Mouse (Mus musculus): ENCODE measurements around the gene Macrod1. TPM values are rescaled to one million over a fixed set of nuclear protein-coding genes. Genes with fewer than 3 reads are reported as not detected.
"Not testable (repeated sequence)": the region's sequence is repeated elsewhere in the genome, so short reads cannot be mapped to it uniquely, and the experiment has no call there.

Macrod1 gene
- polyA plus RNA-seq, 1 experiment from 2014 or later: 2.9 TPM

DNA sequence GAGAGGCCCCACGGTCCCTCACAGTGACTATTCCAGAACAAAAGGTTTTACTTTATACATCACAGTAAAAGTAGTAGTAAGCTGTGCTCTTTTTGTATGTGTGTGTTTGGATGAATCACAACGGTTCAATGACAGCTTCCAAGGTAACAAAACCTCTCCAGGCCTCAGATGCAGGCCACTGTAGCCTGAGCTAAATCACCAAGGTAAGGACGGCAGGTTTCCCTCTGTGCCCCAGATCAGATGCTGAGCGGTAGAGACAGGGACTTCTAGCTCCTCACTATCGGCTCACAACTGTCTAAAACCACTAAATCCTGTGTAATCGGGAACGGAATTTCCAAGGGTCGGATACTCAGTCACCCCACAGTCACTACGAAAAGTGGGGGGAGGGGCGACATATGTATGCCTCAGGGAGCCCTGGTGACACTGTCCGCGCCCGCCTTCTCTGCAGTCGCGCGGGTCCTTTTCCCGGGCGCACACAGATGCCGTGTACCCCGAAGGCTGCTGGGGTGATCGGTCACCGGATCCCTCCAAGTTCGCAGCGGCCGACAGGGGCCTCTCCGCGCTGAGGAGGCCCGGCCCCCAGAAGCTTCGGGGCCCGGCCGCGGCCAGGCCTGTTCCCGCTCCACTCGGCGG, 17.4 kb upstream of the Macrod1 start:
- H3K27me3 ChIP-seq: no peaks in the 10 kb centered on the region
- H3K4me2 ChIP-seq (replicated peaks): peak overlapping the region; percentile 79
- H3K36me3 ChIP-seq: peaks cover 16% of the 10 kb centered on the region
- peak overlapping the region; percentile 92 for H3K27ac ChIP-seq
- H3K4me1 ChIP-seq (replicated peaks): peaks cover 33% of the 10 kb centered on the region
- 2% methylated on average over 34 of the region's 35 CpGs for WGBS
- ATAC-seq: no peak
- H3K9me3 ChIP-seq: no peaks in the 10 kb centered on the region
- peak overlapping the region; percentile 96 for H3K9ac ChIP-seq (replicated peaks)
- peak overlapping the region; percentile 95 for H3K4me3 ChIP-seq (replicated peaks)

- Histone ChIP-seq H3K9me3 (no peaks in the 10 kb centered on the region), H3K27ac (peak within 1 kb of the TSS; percentile 95), H3K9ac (replicated peaks) (peak within 1 kb of the TSS; percentile 96), H3K36me3 (peaks cover 9% of the 10 kb centered on the region), H3K4me2 (replicated peaks) (peak within 1 kb of the TSS; percentile 88), H3K27me3 (no peaks in the 10 kb centered on the region), H3K4me1 (replicated peaks) (peaks cover 33% of the 10 kb centered on the region), H3K4me3 (replicated peaks) (peak within 1 kb of the TSS; percentile 95)
- peak; percentile 99 for ATAC-seq
- WGBS: under 1% methylated on average over 49 of the region's 49 CpGs
Measured at GRCm38 (mm10) chr19:7039841-7040636, 16.6 kb upstream of the Macrod1 start, which contains the start of gene Stip1. Gene Stip1 (minus strand): TSS chr19:7039967.

- WGBS: 23% methylated on average over 13 of the region's 13 CpGs
- no peak; the same call in 1 of the 2 replicates for ATAC-seq
- peak overlapping the region; percentile 95 for H3K27ac ChIP-seq
- no peaks in the 10 kb centered on the region for H3K9me3 ChIP-seq
- H3K27me3 ChIP-seq: no peaks in the 10 kb centered on the region
- H3K4me1 ChIP-seq (replicated peaks): peaks cover 33% of the 10 kb centered on the region
- H3K36me3 ChIP-seq: peaks cover 3% of the 10 kb centered on the region; the same call in 1 of the 2 replicates
- H3K9ac ChIP-seq (replicated peaks): peak overlapping the region; percentile 79
- peak overlapping the region; percentile 88 for H3K4me2 ChIP-seq (replicated peaks)
- peak overlapping the region; percentile 54 for H3K4me3 ChIP-seq (replicated peaks)
Measured at GRCm38 (mm10) chr19:7040637-7041130, 15.9 kb upstream of the Macrod1 start.

DNA sequence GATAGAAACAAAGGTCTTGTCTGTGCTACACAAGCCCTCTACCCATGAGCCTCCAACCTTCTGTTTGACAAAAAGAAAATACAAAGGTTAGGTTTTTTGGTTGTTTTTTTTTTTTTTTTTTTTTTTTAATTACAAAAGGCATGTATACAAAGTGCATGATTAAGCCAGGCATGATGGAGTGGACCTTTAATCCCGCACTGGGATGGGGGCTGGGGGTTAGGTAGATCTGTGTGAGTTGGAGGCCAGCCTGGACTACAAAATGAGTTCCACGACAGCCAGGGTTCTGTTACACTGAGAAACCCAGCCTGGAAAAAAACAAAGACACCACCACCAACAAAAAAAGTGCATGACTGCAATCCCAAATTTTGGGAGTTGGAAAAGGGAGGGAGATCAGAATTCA, 15.4 kb upstream of the Macrod1 start:
- Histone ChIP-seq H3K27ac (no peak overlapping the region), H3K9ac (replicated peaks) (no peak overlapping the region), H3K4me1 (replicated peaks) (peaks cover 32% of the 10 kb centered on the region), H3K27me3 (no peaks in the 10 kb centered on the region), H3K4me3 (replicated peaks) (no peak overlapping the region), H3K4me2 (replicated peaks) (peak overlapping the region; percentile 88; the same call in 1 of the 2 replicates), H3K9me3 (no peaks in the 10 kb centered on the region), H3K36me3 (0 out of 2 replicates have a peak, but pooled peaks cover 3% of the 10 kb centered on the region)
- ATAC-seq: no peak
- WGBS: 91% methylated on average over 2 of the region's 2 CpGs

DNA sequence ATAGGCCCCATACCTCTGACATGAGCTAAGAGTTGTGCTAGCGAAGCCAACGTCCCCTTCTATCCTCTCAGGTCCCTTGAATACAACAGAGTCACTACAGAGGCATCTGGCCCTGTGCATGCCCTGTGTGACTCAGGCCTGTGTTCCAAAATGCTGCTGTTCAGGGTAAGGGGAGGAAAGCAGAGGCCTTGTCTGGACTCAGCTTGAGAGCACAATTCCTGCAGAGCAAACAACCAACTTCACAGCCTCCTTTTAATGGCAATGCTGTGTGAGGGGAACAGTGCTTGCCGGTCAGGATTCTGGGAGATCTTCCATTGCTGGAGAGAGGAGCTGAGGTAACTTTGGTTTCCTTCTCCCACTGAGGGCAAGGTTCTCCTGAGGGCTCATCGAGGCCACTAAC, 12.3 kb upstream of the Macrod1 start:
- ATAC-seq: no peak
- Histone ChIP-seq H3K4me2 (replicated peaks) (no peak overlapping the region), H3K4me3 (replicated peaks) (no peak overlapping the region), H3K9me3 (no peaks in the 10 kb centered on the region), H3K27ac (no peak overlapping the region), H3K4me1 (replicated peaks) (peaks cover 5% of the 10 kb centered on the region), H3K9ac (replicated peaks) (no peak overlapping the region), H3K27me3 (no peaks in the 10 kb centered on the region), H3K36me3 (no peaks in the 10 kb centered on the region)
- WGBS: 73% methylated on average over 4 of the region's 4 CpGs

GRCm38 (mm10) chr19:7044706-7045105, 11.9 kb upstream of the Macrod1 start:
- WGBS: 50% methylated on average over 4 of the region's 4 CpGs
- H3K4me3 ChIP-seq (replicated peaks): no peak overlapping the region
- peaks cover 5% of the 10 kb centered on the region for H3K4me1 ChIP-seq (replicated peaks)
- H3K27me3 ChIP-seq: no peaks in the 10 kb centered on the region
- H3K9me3 ChIP-seq: no peaks in the 10 kb centered on the region
- no peak overlapping the region for H3K27ac ChIP-seq
- no peak overlapping the region for H3K4me2 ChIP-seq (replicated peaks)
- no peak for ATAC-seq
- H3K9ac ChIP-seq (replicated peaks): no peak overlapping the region
- H3K36me3 ChIP-seq: no peaks in the 10 kb centered on the region

DNA sequence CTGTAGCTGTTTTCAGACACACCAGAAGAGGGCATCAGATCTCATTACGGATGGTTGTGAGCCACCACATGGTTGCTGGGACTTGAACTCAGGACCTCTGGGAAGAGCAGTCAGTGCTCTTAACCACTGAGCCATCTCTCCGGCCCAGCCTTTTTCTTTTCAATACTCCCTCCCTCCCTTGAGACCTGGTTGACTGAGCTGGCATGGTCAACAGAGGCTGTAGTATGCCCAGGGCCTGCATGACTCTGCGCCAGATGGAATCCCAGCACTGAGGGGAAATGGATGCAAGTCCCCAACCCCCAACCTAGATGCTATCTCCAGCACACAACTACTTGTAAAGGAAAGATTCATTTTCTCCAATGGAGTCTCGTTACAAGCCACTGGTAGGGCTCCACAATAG, 3.2 kb upstream of the Macrod1 start:
- peaks cover 23% of the 10 kb centered on the region for H3K4me1 ChIP-seq (replicated peaks)
- not testable (repeated sequence) for H3K27ac ChIP-seq; H3K36me3 ChIP-seq; H3K9ac ChIP-seq (replicated peaks); H3K9me3 ChIP-seq; H3K4me2 ChIP-seq (replicated peaks); ATAC-seq; H3K4me3 ChIP-seq (replicated peaks)
- H3K27me3 ChIP-seq: peaks cover 31% of the 10 kb centered on the region
- 79% methylated on average over 4 of the region's 4 CpGs for WGBS

DNA sequence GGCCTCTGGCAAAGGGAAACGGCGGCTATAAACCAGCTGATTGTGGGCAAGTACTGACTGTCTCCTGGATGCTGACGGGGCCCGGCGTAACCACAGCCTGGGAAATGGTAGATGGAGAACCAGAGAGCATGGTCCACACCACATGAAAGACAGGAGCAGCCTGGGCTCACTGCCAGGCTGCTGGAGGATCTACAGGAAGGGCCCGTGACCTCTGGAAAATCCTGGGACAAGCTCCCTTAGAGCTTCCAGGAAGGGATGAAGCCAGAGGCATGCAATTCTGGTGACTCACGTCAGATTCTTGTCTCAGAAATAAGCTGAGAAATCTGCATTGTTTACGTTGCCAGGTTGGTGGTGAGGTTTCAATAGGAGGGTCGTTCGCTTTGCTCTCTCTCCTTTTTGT, 1.8 kb upstream of the Macrod1 start:
- WGBS: 73% methylated on average over 10 of the region's 10 CpGs
- Histone ChIP-seq H3K27me3 (peaks cover 44% of the 10 kb centered on the region), H3K4me3 (replicated peaks) (no peak overlapping the region), H3K4me1 (replicated peaks) (peaks cover 26% of the 10 kb centered on the region), H3K27ac (no peak overlapping the region), H3K9ac (replicated peaks) (no peak overlapping the region), H3K4me2 (replicated peaks) (no peak overlapping the region), H3K36me3 (no peaks in the 10 kb centered on the region), H3K9me3 (no peaks in the 10 kb centered on the region)
- no peak for ATAC-seq

DNA sequence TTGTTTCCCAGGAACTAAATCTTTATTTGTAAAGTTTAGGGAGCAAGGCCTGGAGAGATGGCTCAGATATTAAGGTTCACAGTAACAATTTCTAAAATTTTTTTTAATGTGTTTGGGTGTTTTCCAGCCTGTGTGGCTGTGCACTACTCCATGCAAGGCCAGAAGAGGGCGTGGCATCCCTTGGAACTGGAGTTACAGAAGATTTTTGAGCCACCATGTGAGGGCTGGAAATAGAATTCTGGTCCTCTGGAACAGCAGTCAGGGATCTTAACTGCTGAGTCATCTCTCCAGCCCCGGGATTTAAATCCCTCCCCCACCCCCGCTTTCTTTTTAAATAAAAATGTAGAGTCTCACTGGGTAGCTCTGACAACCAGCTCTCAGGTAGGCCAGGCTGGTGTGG, 1.4 kb upstream of the Macrod1 start:
- Histone ChIP-seq H3K4me2 (replicated peaks) (no peak overlapping the region), H3K36me3 (no peaks in the 10 kb centered on the region), H3K27ac (no peak overlapping the region), H3K9me3 (no peaks in the 10 kb centered on the region), H3K4me3 (replicated peaks) (no peak overlapping the region), H3K4me1 (replicated peaks) (peaks cover 26% of the 10 kb centered on the region), H3K9ac (replicated peaks) (no peak overlapping the region), H3K27me3 (peaks cover 48% of the 10 kb centered on the region)
- 39% methylated on average over 3 of the region's 3 CpGs for WGBS
- no peak for ATAC-seq

GRCm38 (mm10) chr19:7057126-7057721, 614 bp downstream of the Macrod1 start:
- no peak overlapping the region for H3K27ac ChIP-seq
- peak; percentile 49 for ATAC-seq
- no peaks in the 10 kb centered on the region for H3K9me3 ChIP-seq
- peaks cover 53% of the 10 kb centered on the region for H3K27me3 ChIP-seq
- no peaks in the 10 kb centered on the region for H3K36me3 ChIP-seq
- peak overlapping the region; percentile 67 for H3K4me3 ChIP-seq (replicated peaks)
- peak overlapping the region; percentile 99 for H3K4me2 ChIP-seq (replicated peaks)
- peak overlapping the region; percentile 65 for H3K9ac ChIP-seq (replicated peaks)
- peaks cover 26% of the 10 kb centered on the region for H3K4me1 ChIP-seq (replicated peaks)
- 5% methylated on average over 16 of the region's 16 CpGs for WGBS

DNA sequence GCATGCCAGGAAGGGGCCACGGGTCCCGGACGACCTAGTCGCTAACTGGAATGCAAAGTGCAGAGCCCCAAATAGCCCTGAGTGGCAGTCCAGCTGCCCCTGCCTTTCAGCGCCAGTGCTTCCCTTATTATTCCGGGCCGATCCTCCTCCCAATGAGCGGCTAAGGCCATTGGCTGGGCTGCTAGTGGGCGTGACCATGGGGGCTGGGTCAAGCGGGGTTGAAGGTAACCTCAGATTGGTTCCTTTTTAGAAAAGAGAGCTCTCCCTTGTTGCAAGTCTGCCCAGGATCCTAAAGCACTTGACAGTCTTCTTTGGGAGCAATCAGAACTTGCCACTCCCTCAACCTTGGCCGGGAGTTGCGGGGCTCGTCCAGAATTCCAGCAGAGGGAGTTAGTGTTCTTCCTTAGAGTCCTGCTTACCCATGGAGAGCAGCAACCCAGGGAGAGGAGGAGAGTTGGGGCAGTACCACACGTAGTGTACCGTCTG, 1.2 kb downstream of the Macrod1 start:
- Histone ChIP-seq H3K9me3 (no peaks in the 10 kb centered on the region), H3K36me3 (no peaks in the 10 kb centered on the region), H3K27me3 (peaks cover 53% of the 10 kb centered on the region), H3K9ac (replicated peaks) (no peak overlapping the region), H3K4me1 (replicated peaks) (peaks cover 26% of the 10 kb centered on the region), H3K27ac (no peak overlapping the region), H3K4me3 (replicated peaks) (peak overlapping the region; percentile 67), H3K4me2 (replicated peaks) (peak overlapping the region; percentile 99)
- peak; percentile 64 for ATAC-seq
- 0% methylated on average over 15 of the region's 15 CpGs for WGBS

DNA sequence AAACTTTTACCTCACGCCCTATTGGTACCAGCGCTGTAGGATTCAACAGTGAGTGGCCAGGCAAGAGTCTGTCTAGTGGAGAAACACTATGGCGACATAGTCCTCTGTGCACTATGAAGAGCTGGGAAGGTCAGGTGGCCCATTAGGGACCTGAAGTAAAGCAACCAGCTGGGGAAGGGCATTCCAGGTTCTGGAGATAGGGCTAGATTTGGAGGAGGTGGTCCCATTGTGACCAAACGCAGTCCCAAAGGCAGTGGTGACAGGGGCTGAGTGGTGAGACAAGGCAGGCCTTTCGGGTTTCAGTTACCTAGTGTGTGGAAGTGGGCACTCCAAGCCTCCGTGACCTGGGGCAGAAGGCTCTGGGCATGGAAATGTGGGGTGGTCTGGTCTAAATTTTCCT, 1.9 kb downstream of the Macrod1 start:
- Histone ChIP-seq H3K9me3 (no peaks in the 10 kb centered on the region), H3K27me3 (peaks cover 53% of the 10 kb centered on the region), H3K4me2 (replicated peaks) (peak overlapping the region; percentile 99), H3K4me1 (replicated peaks) (peaks cover 26% of the 10 kb centered on the region), H3K36me3 (no peaks in the 10 kb centered on the region), H3K27ac (no peak overlapping the region), H3K9ac (replicated peaks) (no peak overlapping the region), H3K4me3 (replicated peaks) (no peak overlapping the region)
- ATAC-seq: no peak
- 49% methylated on average over 6 of the region's 6 CpGs for WGBS
